Mouse (Mus musculus) thymus, adult 2 months (tissue): ENCODE measurements around the gene Ubxn7.

ENCODE experiments used
- CTCF ChIP-seq: fragments of 200-500 bp; IDR thresholded peaks from 2 replicates; pipeline ENCODE4 v1.5.1; 2012; ENCODE audit warnings: mild to moderate bottlenecking, control low read depth, low read length, moderate library complexity, borderline replicate concordance; ENCODE audit not compliant: control insufficient read depth, poor library complexity, insufficient read depth; ENCODE audit errors: extremely low read depth
- POLR2A ChIP-seq: fragments of 200-500 bp; IDR thresholded peaks from 2 replicates; pipeline ENCODE4 v1.6.1; 2012; ENCODE audit warnings: mild to moderate bottlenecking, low read length, control low read depth, moderate library complexity; ENCODE audit not compliant: control insufficient read depth, poor library complexity, insufficient read depth; ENCODE audit errors: extremely low read depth

DNA sequence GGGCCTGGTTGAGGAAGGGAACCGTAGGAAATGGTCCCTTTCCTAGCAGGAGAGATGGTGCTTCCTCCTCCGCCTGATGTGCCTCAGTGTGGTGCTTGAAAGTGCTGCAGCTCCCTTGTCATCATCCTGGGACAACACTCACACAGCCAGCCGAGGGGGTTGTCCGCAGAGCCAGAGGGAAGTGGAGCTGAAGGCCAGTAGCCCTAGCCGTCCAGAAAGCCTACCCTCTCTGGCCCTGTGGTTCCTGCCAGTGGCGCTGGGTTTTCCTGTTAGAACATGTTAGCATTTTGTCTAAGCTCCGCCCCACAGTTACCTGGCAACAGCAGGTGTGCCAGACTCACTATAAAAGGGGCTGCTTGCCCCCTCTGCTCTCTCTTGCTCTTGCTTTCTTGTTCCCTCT lies 8.1 kb upstream of the Ubxn7 start:
- TF ChIP-seq POLR2A (no peak), CTCF (no peak)
